Mouse (Mus musculus): ENCODE measurements around the gene Ddx39. TPM values are rescaled to one million over a fixed set of nuclear protein-coding genes. Genes with fewer than 3 reads are reported as not detected.
A peak's percentile ranks its signal among the peaks of the same experiment; 100 is the strongest.

Gene Ddx39
- total RNA-seq, 2 experiments from 2014 or later, result 17.9 to 19.2 TPM

GRCm38 (mm10) chr8:83698661-83699453 lies 16.1 kb upstream of the Ddx39 start, which contains the start of gene Pkn1:
TSS of gene Pkn1 (minus strand) at chr8:83699179.
- DNase-seq (ENCODE audit: low spot score in 2 of 2), result peak; percentile 46 to 60

GRCm38 (mm10) chr8:83699566-83699965 lies 15.4 kb upstream of the Ddx39 start:
- DNase-seq (ENCODE audit: low spot score in 2 of 2), result no peak

GRCm38 (mm10) chr8:83700423-83701085 lies 14.4 kb upstream of the Ddx39 start:
- no peak for DNase-seq (ENCODE audit: low spot score in 2 of 2)

GRCm38 (mm10) chr8:83703426-83703825 lies 11.6 kb upstream of the Ddx39 start:
- no peak for DNase-seq (ENCODE audit: low spot score in 2 of 2)

- no peak for DNase-seq (ENCODE audit: low spot score in 2 of 2)
Measured at GRCm38 (mm10) chr8:83706411-83706810, 8.6 kb upstream of the Ddx39 start.

GRCm38 (mm10) chr8:83707554-83707953 lies 7.4 kb upstream of the Ddx39 start:
- no peak for DNase-seq (ENCODE audit: low spot score in 2 of 2)

GRCm38 (mm10) chr8:83714676-83715030 lies 324 bp upstream of the Ddx39 start:
- no peak for DNase-seq (ENCODE audit: low spot score in 2 of 2)

GRCm38 (mm10) chr8:83715771-83716170 lies 794 bp downstream of the Ddx39 start:
- DNase-seq (ENCODE audit: low spot score in 2 of 2), result no peak

GRCm38 (mm10) chr8:83716563-83716962 lies 1.6 kb downstream of the Ddx39 start:
- DNase-seq (ENCODE audit: low spot score in 2 of 2), result no peak

GRCm38 (mm10) chr8:83719048-83719447 lies 4.1 kb downstream of the Ddx39 start:
- no peak for DNase-seq (ENCODE audit: low spot score in 2 of 2)

GRCm38 (mm10) chr8:83719693-83720092 lies 4.7 kb downstream of the Ddx39 start:
- no peak for DNase-seq (ENCODE audit: low spot score in 2 of 2)

- DNase-seq (ENCODE audit: low spot score in 2 of 2), result no peak
Measured at GRCm38 (mm10) chr8:83721405-83722025, 6.5 kb downstream of the Ddx39 start.

GRCm38 (mm10) chr8:83722631-83723030 lies 7.7 kb downstream of the Ddx39 start:
- DNase-seq (ENCODE audit: low spot score in 2 of 2), result no peak

- DNase-seq (ENCODE audit: low spot score in 2 of 2), result no peak
Measured at GRCm38 (mm10) chr8:83723447-83724083, 8.6 kb downstream of the Ddx39 start.

GRCm38 (mm10) chr8:83724697-83725482 lies 9.9 kb downstream of the Ddx39 start:
- peak; percentile 73 to 84 for DNase-seq (ENCODE audit: low spot score in 2 of 2)

GRCm38 (mm10) chr8:83725521-83726102 lies 10.6 kb downstream of the Ddx39 start:
- no peak for DNase-seq (ENCODE audit: low spot score in 2 of 2)

- no peak for DNase-seq (ENCODE audit: low spot score in 2 of 2)
Measured at GRCm38 (mm10) chr8:83729009-83729807, 14.2 kb downstream of the Ddx39 start.

- DNase-seq (ENCODE audit: low spot score in 2 of 2), result no peak
Measured at GRCm38 (mm10) chr8:83731906-83732305, 16.9 kb downstream of the Ddx39 start.

GRCm38 (mm10) chr8:83732919-83733318 lies 17.9 kb downstream of the Ddx39 start:
- DNase-seq (ENCODE audit: low spot score in 2 of 2), result no peak

GRCm38 (mm10) chr8:83736681-83737080 lies 21.7 kb downstream of the Ddx39 start:
- DNase-seq (ENCODE audit: low spot score in 2 of 2), result no peak

Data from layer of hippocampus, postnatal 14 days (tissue).